Mouse (Mus musculus): Measurements from ENCODE around the gene Gm45337.

Gm45337 gene

GRCm38 (mm10) chr7:142096701-142097100, 47.7 kb downstream of the Gm45337 start:
- no peak for DNase-seq

GRCm38 (mm10) chr7:142095183-142095931, 49.0 kb downstream of the Gm45337 start, which contains the start of gene Dusp8:
Dusp8 (minus strand) TSS chr7:142095843.
- DNase-seq = peak; percentile 93

GRCm38 (mm10) chr7:142094301-142095143, 49.9 kb downstream of the Gm45337 start:
- DNase-seq = peak; percentile 51

- DNase-seq = no peak
These were observed 50.6 kb downstream of the Gm45337 start for GRCm38 (mm10) chr7:142093696-142094240.

Measured in embryo, embryonic 11 days (tissue).